Mouse (Mus musculus): Measurements from ENCODE around the gene Skint7. TPM values are rescaled to one million over a fixed set of nuclear protein-coding genes. Genes with fewer than 3 reads are reported as not detected.

Skint7 gene
- not detected in 2 replicates for polyA plus RNA-seq (2012; rRNA removed)

GRCm38 (mm10) chr4:111972623-111973022, at the start of gene Skint7:
Gene Skint7, plus strand, starts transcription at chr4:111972923.

GRCm38 (mm10) chr4:112005969-112006368, 33.2 kb downstream of the Skint7 start, which contains the start of gene Skint1:
Gene Skint1, plus strand, starts transcription at chr4:112006269.

Other genes starting within 250 kb of the Skint7 start
- 8.7 and 14.3 TPM in 2 replicates for gene Slc5a9, start 70.0 kb upstream of the Skint7 start, polyA plus RNA-seq (2012; rRNA removed)
- gene Skint8, start 53.5 kb upstream of the Skint7 start, polyA plus RNA-seq (2012; rRNA removed): not detected in 2 replicates
- gene Skint1, start 33.3 kb downstream of the Skint7 start, polyA plus RNA-seq (2012; rRNA removed): not detected in 2 replicates
- not detected in 2 replicates for gene Skint4, start 99.1 kb downstream of the Skint7 start, polyA plus RNA-seq (2012; rRNA removed)